Mouse (Mus musculus) heart, embryonic 11.5 days (tissue): ENCODE results near the gene Aspn. TPM values are rescaled to one million over a fixed set of nuclear protein-coding genes. Genes with fewer than 3 reads are reported as not detected.

ENCODE experiments used
- ATAC-seq: fragments of 200-750 bp; cut with Nextera tagmentation; replicated peaks from 2 replicates; pipeline ENCODE4 v1.8.0; 2017; ENCODE audit warnings: moderate library complexity; ENCODE audit not compliant: insufficient number of reproducible peaks, low FRiP score, low TSS enrichment
- H3K27ac ChIP-seq: fragments of 300-500 bp; sonication (generic); 2 replicates; pipeline ENCODE4 v1.5.1; 2014; ENCODE audit warnings: mild to moderate bottlenecking, low read depth, low read length
- H3K27me3 ChIP-seq: fragments of 300-500 bp; sonication (generic); 2 replicates; pipeline ENCODE4 v1.6.1; 2014; ENCODE audit warnings: mild to moderate bottlenecking, low read length, mixed read lengths; ENCODE audit not compliant: control insufficient read depth, insufficient read depth
- H3K36me3 ChIP-seq: fragments of 300-500 bp; sonication (generic); 2 replicates; pipeline ENCODE4 v1.6.1; 2014; ENCODE audit warnings: mild to moderate bottlenecking, low read length, moderate library complexity, mixed read lengths; ENCODE audit not compliant: control insufficient read depth, insufficient read depth
- H3K4me1 ChIP-seq: fragments of 300-500 bp; sonication (generic); 2 replicates; pipeline ENCODE4 v1.6.1; 2014; ENCODE audit warnings: low read length; ENCODE audit not compliant: control insufficient read depth, insufficient read depth
- H3K4me2 ChIP-seq: fragments of 300-500 bp; sonication (generic); 2 replicates; pipeline ENCODE4 v1.6.1; 2014; ENCODE audit warnings: mild to moderate bottlenecking, moderate library complexity
- H3K4me3 ChIP-seq: fragments of 300-500 bp; sonication (generic); 2 replicates; pipeline ENCODE4 v1.5.1; 2014; ENCODE audit warnings: low read depth, low read length
- H3K9ac ChIP-seq: fragments of 300-500 bp; sonication (generic); 2 replicates; pipeline ENCODE4 v1.6.1; 2014; ENCODE audit warnings: mild to moderate bottlenecking, low read depth, low read length, moderate library complexity
- H3K9me3 ChIP-seq: fragments of 300-500 bp; sonication (generic); replicated peaks from 2 replicates; pipeline ENCODE4 v1.6.1; 2016; ENCODE audit warnings: low read length; ENCODE audit not compliant: control insufficient read depth
- WGBS: fragments of 180-500 bp; shearing (Covaris S2); extraction: QIAGEN DNeasy Blood & Tissue Kit; methylation state at CpG from one replicate; pipeline ENCODE4 v1.1.7; 2014; ENCODE audit not compliant: insufficient replicate concordance; 5-methylcytosine and 5-hydroxymethylcytosine counted together
- polyA plus RNA-seq: library from polyadenylated mRNA; unstranded; fragments of >200 nt; fragmentation: Nextera tagmentation; extraction: Ambion mirVana; gene quantifications from 2 replicates; pipeline ENCODE4 v1.2.1, GENCODE M21; 2014

Gene Aspn
- polyA plus RNA-seq, 1 experiment from 2014 or later, result 0.60 TPM

DNA sequence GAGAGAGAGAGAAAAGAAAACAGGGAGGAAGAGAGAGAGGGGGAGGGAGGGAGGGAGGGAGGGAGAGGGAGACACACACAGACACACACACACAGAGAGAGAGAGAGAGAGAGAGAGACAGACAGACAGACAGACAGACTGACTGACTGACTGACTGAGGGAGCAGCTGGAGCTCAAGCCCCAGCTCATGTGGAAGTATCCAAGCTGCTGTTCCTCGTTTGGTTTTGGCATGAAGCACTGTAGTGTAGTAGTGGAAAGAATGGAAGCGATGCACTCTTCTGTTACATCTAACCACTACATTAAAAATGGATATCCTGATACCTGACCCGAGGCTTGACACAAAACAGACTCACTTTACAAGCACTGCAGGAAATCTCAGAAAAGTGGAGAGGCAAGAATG is 1.4 kb downstream of the Aspn start:
- H3K9me3 ChIP-seq, result no peaks in the 10 kb centered on the region
- ATAC-seq, result no peak
- no peaks in the 10 kb centered on the region for H3K4me1 ChIP-seq
- no peak overlapping the region for H3K4me3 ChIP-seq
- no peak overlapping the region for H3K4me2 ChIP-seq
- peak overlapping the region; percentile 54; the same call in 1 of the 2 replicates for H3K27ac ChIP-seq
- 27% methylated on average over 3 of the region's 3 CpGs for WGBS
- no peaks in the 10 kb centered on the region for H3K27me3 ChIP-seq
- H3K9ac ChIP-seq, result no peak overlapping the region
- no peaks in the 10 kb centered on the region for H3K36me3 ChIP-seq

GRCm38 (mm10) chr13:49546517-49546916 is 2.3 kb downstream of the Aspn start:
- H3K9ac ChIP-seq, result no peak overlapping the region
- 88% methylated on average over 1 of the region's 1 CpGs for WGBS
- no peaks in the 10 kb centered on the region for H3K9me3 ChIP-seq
- no peak for ATAC-seq
- no peaks in the 10 kb centered on the region for H3K36me3 ChIP-seq
- no peak overlapping the region for H3K27ac ChIP-seq
- H3K4me3 ChIP-seq, result no peak overlapping the region
- H3K4me2 ChIP-seq, result no peak overlapping the region
- no peaks in the 10 kb centered on the region for H3K27me3 ChIP-seq
- no peaks in the 10 kb centered on the region for H3K4me1 ChIP-seq

- no peak overlapping the region for H3K27ac ChIP-seq
- no peak for ATAC-seq
- WGBS, result 59% methylated on average over 1 of the region's 1 CpGs
These were observed 3.4 kb downstream of the Aspn start for GRCm38 (mm10) chr13:49547563-49548150.

DNA sequence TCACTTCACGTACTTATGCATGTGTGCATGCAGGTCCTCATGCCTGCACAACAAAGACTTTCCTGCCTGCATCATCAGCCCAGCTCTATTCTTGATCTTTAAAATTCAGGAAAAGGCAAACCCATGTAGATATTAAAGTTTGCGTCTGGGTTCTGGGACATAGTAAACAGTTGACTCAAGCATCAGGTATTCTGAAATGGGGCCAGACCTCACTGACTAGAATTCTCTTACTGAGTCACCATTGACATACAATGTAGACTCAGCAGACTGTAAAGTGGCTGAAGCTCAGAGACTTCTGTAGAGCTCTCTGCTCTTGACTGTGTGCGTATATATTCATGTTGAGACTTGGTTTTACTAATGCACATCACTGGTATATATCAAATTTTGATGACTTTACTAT is 5.4 kb downstream of the Aspn start:
- Histone ChIP-seq H3K4me2 (no peak overlapping the region), H3K36me3 (no peaks in the 10 kb centered on the region), H3K4me3 (no peak overlapping the region), H3K27ac (no peak overlapping the region), H3K9me3 (no peaks in the 10 kb centered on the region), H3K27me3 (no peaks in the 10 kb centered on the region), H3K4me1 (no peaks in the 10 kb centered on the region), H3K9ac (no peak overlapping the region)
- WGBS, result 92% methylated on average over 3 of the region's 3 CpGs
- ATAC-seq, result no peak

More at GRCm38 (mm10) chr13:49547563-49548150, 3.4 kb downstream of the Aspn start:
- no peaks in the 10 kb centered on the region for H3K36me3 ChIP-seq
- no peak overlapping the region for H3K4me3 ChIP-seq
- H3K9ac ChIP-seq, result no peak overlapping the region
- no peak overlapping the region for H3K4me2 ChIP-seq
- no peaks in the 10 kb centered on the region for H3K9me3 ChIP-seq
- no peaks in the 10 kb centered on the region for H3K27me3 ChIP-seq
- no peaks in the 10 kb centered on the region for H3K4me1 ChIP-seq

- no peak overlapping the region for H3K27ac ChIP-seq
- no peak overlapping the region for H3K4me2 ChIP-seq
- ATAC-seq, result no peak
- WGBS, result 78% methylated on average over 5 of the region's 5 CpGs
- no peaks in the 10 kb centered on the region for H3K9me3 ChIP-seq
- no peaks in the 10 kb centered on the region for H3K36me3 ChIP-seq
- no peak overlapping the region for H3K4me3 ChIP-seq
- H3K4me1 ChIP-seq, result no peaks in the 10 kb centered on the region
- no peak overlapping the region for H3K9ac ChIP-seq
- no peaks in the 10 kb centered on the region for H3K27me3 ChIP-seq
These were observed 10.3 kb downstream of the Aspn start for GRCm38 (mm10) chr13:49554519-49554918.

DNA sequence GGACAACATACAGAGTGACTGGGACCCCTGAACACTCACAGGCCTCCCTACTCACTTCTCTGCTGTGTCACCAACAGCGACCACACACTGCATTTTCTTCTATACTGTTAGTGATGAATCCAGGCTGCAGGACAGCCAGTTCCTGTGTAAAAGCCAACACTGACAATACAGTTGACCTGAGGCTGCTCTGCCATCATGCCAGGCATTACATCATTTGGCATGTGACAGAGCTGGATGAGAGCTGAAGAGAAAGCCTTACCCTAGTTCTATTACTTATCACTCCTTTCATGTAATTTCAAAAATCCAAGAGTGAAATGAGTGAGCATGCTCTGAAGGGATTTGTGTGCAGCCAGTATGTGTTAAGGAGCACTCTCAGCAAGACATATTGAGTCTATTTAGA is 12.0 kb downstream of the Aspn start:
- Histone ChIP-seq H3K9me3 (no peaks in the 10 kb centered on the region), H3K9ac (no peak overlapping the region), H3K4me3 (no peak overlapping the region), H3K4me1 (no peaks in the 10 kb centered on the region), H3K27me3 (no peaks in the 10 kb centered on the region), H3K36me3 (no peaks in the 10 kb centered on the region), H3K4me2 (no peak overlapping the region), H3K27ac (no peak overlapping the region)
- ATAC-seq, result no peak
- 79% methylated on average over 1 of the region's 1 CpGs for WGBS

- Histone ChIP-seq H3K4me3 (no peak overlapping the region), H3K9ac (no peak overlapping the region), H3K4me1 (no peaks in the 10 kb centered on the region), H3K27ac (no peak overlapping the region), H3K9me3 (no peaks in the 10 kb centered on the region), H3K4me2 (no peak overlapping the region), H3K36me3 (no peaks in the 10 kb centered on the region), H3K27me3 (no peaks in the 10 kb centered on the region)
- ATAC-seq, result no peak
- 60% methylated on average over 1 of the region's 1 CpGs for WGBS
These were observed 12.7 kb downstream of the Aspn start for GRCm38 (mm10) chr13:49556924-49557323.

DNA sequence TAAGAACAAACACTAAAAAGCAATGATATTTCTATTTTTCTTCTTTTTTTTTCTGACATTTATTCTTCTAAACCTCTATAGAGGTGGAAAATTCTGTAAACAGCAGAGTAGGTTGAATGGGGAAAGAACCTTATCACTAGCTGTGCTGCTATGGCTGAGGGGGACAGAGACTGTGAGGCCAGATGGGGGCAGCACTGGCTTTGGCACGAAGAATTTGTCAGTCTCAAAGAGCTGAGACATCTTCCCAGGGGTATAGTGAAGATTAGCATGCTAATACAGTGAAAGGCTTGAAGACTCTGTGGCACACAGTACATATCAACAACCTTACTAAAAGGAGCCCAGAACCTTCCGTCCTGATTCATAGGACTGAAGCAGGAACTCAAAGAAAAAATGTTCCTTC is 14.9 kb downstream of the Aspn start:
- Histone ChIP-seq H3K36me3 (no peaks in the 10 kb centered on the region), H3K4me2 (no peak overlapping the region), H3K27ac (no peak overlapping the region), H3K4me1 (no peaks in the 10 kb centered on the region), H3K9me3 (no peaks in the 10 kb centered on the region), H3K9ac (no peak overlapping the region), H3K4me3 (no peak overlapping the region), H3K27me3 (no peaks in the 10 kb centered on the region)
- no peak for ATAC-seq
- 32% methylated on average over 2 of the region's 2 CpGs for WGBS

DNA sequence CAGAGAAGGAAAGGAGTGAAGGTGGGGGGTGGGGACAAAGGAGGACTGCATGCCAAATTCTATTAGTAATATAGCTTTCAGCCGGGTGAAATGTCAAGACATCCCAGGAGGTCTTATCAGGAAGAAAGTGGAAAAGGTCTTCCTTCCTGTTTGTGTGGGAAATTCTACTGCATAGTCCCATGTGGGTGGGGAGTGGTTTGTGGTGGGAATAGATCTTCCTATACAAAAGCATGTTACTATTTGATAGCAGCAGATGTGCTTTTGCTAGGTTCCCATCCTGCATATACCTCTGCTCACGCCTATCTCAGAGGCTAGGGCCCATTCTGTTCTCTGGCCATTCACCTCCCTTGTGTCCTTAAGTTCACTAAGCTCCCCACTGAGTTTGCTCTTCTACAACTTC is 16.6 kb downstream of the Aspn start:
- no peak overlapping the region for H3K4me2 ChIP-seq
- no peaks in the 10 kb centered on the region for H3K4me1 ChIP-seq
- H3K36me3 ChIP-seq, result no peaks in the 10 kb centered on the region
- H3K9me3 ChIP-seq, result no peaks in the 10 kb centered on the region
- 42% methylated on average over 2 of the region's 2 CpGs for WGBS
- no peak for ATAC-seq
- no peak overlapping the region for H3K27ac ChIP-seq
- no peak overlapping the region for H3K9ac ChIP-seq
- no peak overlapping the region for H3K4me3 ChIP-seq
- H3K27me3 ChIP-seq, result no peaks in the 10 kb centered on the region
